Mouse (Mus musculus): ENCODE results near the gene Ccnb2. TPM values are rescaled to one million over a fixed set of nuclear protein-coding genes. Genes with fewer than 3 reads are reported as not detected.
A peak's percentile ranks its signal among the peaks of the same experiment; 100 is the strongest.
"Not testable (repeated sequence)": the region's sequence is repeated elsewhere in the genome, so short reads cannot be mapped to it uniquely, and the experiment has no call there.

Ccnb2 gene
- polyA plus RNA-seq (2015; fragmentation: Nextera tagmentation; extraction: Ambion mirVana), result 148 and 156 TPM in 2 replicates

GRCm38 (mm10) chr9:70421257-70422056, at the start of gene Ccnb2:
Ccnb2 (minus strand) TSS chr9:70421547.
- Histone ChIP-seq H3K9me3 (no peaks in the 10 kb centered on the region), H3K36me3 (peaks cover 52% of the 10 kb centered on the region), H3K4me3 (peak within 1 kb of the TSS; percentile 82), H3K9ac (peak within 1 kb of the TSS; percentile 92), H3K4me1 (peaks cover 22% of the 10 kb centered on the region), H3K27me3 (replicated peaks) (no peaks in the 10 kb centered on the region), H3K27ac (replicated peaks) (peak within 1 kb of the TSS; percentile 65), H3K4me2 (peak within 1 kb of the TSS; percentile 93)
- peak; percentile 91; the same call in 1 of the 2 replicates for ATAC-seq (ENCODE audit: extremely low read depth, insufficient number of reproducible peaks, low FRiP score, low TSS enrichment)
- WGBS, result 2% methylated on average over 39 of the region's 45 CpGs

GRCm38 (mm10) chr9:70463091-70463490, 41.7 kb upstream of the Ccnb2 start:
- H3K27ac ChIP-seq (replicated peaks); H3K9me3 ChIP-seq; H3K9ac ChIP-seq; H3K4me2 ChIP-seq; H3K4me3 ChIP-seq; H3K27me3 ChIP-seq (replicated peaks); ATAC-seq (ENCODE audit: extremely low read depth, insufficient number of reproducible peaks, low FRiP score, low TSS enrichment); H3K4me1 ChIP-seq: not testable (repeated sequence)
- peaks cover 35% of the 10 kb centered on the region for H3K36me3 ChIP-seq
- 93% methylated on average over 13 of the region's 13 CpGs for WGBS

DNA sequence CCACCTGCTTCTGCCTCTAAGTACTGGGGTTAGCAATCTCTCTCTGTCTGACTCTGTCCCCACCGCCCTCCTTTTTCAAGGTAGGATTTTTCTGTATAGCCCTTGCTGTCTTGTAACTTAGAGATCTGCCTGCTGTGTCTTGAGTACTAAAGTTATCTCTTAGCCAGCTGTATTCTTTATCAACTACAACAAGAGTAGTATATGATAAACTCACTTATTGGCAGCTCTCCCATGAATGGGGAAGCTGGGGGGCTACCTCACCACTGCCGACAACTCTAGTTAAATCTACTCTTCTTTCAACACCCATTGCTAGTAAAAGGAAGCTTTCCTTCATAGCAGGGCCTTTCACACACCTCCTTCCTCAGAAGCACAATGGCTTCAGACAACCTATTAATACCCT, 31.0 kb upstream of the Ccnb2 start:
- H3K4me3 ChIP-seq, result no peak overlapping the region
- ATAC-seq (ENCODE audit: extremely low read depth, insufficient number of reproducible peaks, low FRiP score, low TSS enrichment), result no peak
- H3K9ac ChIP-seq, result no peak overlapping the region
- H3K27me3 ChIP-seq (replicated peaks), result no peaks in the 10 kb centered on the region
- WGBS, result 50% methylated on average over 2 of the region's 2 CpGs
- no peaks in the 10 kb centered on the region for H3K9me3 ChIP-seq
- no peak overlapping the region for H3K27ac ChIP-seq (replicated peaks)
- no peak overlapping the region for H3K4me2 ChIP-seq
- peaks cover 12% of the 10 kb centered on the region for H3K4me1 ChIP-seq
- H3K36me3 ChIP-seq, result peaks cover 81% of the 10 kb centered on the region

- Histone ChIP-seq H3K36me3 (peaks cover 83% of the 10 kb centered on the region), H3K9me3 (no peaks in the 10 kb centered on the region), H3K4me2 (no peak overlapping the region), H3K9ac (no peak overlapping the region), H3K4me3 (no peak overlapping the region), H3K27me3 (replicated peaks) (no peaks in the 10 kb centered on the region), H3K27ac (replicated peaks) (no peak overlapping the region), H3K4me1 (peaks cover 12% of the 10 kb centered on the region)
- 92% methylated on average over 5 of the region's 5 CpGs for WGBS
- no peak for ATAC-seq (ENCODE audit: extremely low read depth, insufficient number of reproducible peaks, low FRiP score, low TSS enrichment)
Observed at GRCm38 (mm10) chr9:70449072-70449471, 27.7 kb upstream of the Ccnb2 start.

- no peak overlapping the region for H3K4me3 ChIP-seq
- H3K36me3 ChIP-seq, result peaks cover 91% of the 10 kb centered on the region
- H3K27me3 ChIP-seq (replicated peaks), result no peaks in the 10 kb centered on the region
- ATAC-seq (ENCODE audit: extremely low read depth, insufficient number of reproducible peaks, low FRiP score, low TSS enrichment), result no peak
- H3K27ac ChIP-seq (replicated peaks), result no peak overlapping the region
- WGBS, result 77% methylated on average over 4 of the region's 4 CpGs
- no peaks in the 10 kb centered on the region for H3K9me3 ChIP-seq
- no peak overlapping the region for H3K9ac ChIP-seq
- H3K4me2 ChIP-seq, result no peak overlapping the region
- peaks cover 3% of the 10 kb centered on the region; the same call in 1 of the 2 replicates for H3K4me1 ChIP-seq
Observed at GRCm38 (mm10) chr9:70439959-70440358, 18.6 kb upstream of the Ccnb2 start.

DNA sequence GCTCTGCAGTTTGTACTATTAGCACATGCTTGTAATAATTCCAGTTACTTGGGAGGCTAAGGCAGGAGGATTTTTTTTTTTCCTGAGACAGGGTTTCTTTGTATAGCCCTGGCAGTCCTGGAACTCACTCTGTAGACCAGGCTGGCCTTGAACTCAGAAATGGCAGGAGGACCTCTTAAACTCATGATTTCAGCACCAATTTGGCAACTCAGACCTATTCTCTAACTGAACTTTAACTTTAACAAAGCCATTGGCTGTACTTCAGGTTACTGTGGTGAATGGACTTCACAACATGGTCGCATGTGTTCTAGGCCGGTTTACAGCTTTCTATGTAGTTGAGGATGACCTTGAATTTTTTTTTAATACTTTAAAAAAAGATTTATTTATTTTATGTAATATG, 1.3 kb upstream of the Ccnb2 start:
- H3K4me2 ChIP-seq, result no peak overlapping the region
- peaks cover 52% of the 10 kb centered on the region for H3K36me3 ChIP-seq

DNA sequence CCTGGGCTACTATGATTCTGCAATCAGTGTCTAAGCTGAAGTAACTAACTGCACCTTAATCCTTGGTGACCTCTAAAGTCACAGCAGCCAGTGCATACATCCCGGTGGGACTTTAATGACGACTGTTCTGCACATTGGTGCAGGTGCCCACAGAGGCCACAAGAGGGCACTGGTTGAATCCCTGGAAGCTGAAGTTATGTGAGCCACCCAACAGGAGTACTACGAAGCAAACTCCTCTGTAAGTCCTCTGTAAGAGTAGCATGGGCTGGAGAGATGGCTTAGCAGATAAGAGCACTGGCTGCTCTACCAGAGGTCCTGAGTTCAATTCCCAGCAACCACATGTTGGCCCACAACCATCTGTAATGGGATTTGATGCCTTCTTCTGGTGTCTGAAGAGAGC, 4.9 kb downstream of the Ccnb2 start:
- ATAC-seq (ENCODE audit: extremely low read depth, insufficient number of reproducible peaks, low FRiP score, low TSS enrichment), result no peak
- no peaks in the 10 kb centered on the region for H3K27me3 ChIP-seq (replicated peaks)
- peaks cover 19% of the 10 kb centered on the region for H3K4me1 ChIP-seq
- peaks cover 78% of the 10 kb centered on the region for H3K36me3 ChIP-seq
- no peak overlapping the region for H3K4me3 ChIP-seq
- WGBS, result 75% methylated on average over 3 of the region's 3 CpGs
- no peak overlapping the region for H3K27ac ChIP-seq (replicated peaks)
- H3K4me2 ChIP-seq, result no peak overlapping the region
- no peak overlapping the region for H3K9ac ChIP-seq
- no peaks in the 10 kb centered on the region for H3K9me3 ChIP-seq

More for the DNA sequence above, 1.3 kb upstream of the Ccnb2 start:
- peaks cover 22% of the 10 kb centered on the region for H3K4me1 ChIP-seq
- no peak overlapping the region for H3K27ac ChIP-seq (replicated peaks)
- no peaks in the 10 kb centered on the region for H3K27me3 ChIP-seq (replicated peaks)
- no peak overlapping the region for H3K9ac ChIP-seq
- no peaks in the 10 kb centered on the region for H3K9me3 ChIP-seq
- 94% methylated on average over 2 of the region's 2 CpGs for WGBS
- H3K4me3 ChIP-seq, result no peak overlapping the region
- no peak for ATAC-seq (ENCODE audit: extremely low read depth, insufficient number of reproducible peaks, low FRiP score, low TSS enrichment)

GRCm38 (mm10) chr9:70413038-70413437, 8.3 kb downstream of the Ccnb2 start:
- Histone ChIP-seq H3K27me3 (replicated peaks) (no peaks in the 10 kb centered on the region), H3K4me1 (no peaks in the 10 kb centered on the region), H3K36me3 (peaks cover 99% of the 10 kb centered on the region), H3K4me3 (no peak overlapping the region), H3K9me3 (no peaks in the 10 kb centered on the region), H3K4me2 (no peak overlapping the region), H3K27ac (replicated peaks) (no peak overlapping the region), H3K9ac (no peak overlapping the region)
- 88% methylated on average over 7 of the region's 7 CpGs for WGBS
- no peak for ATAC-seq (ENCODE audit: extremely low read depth, insufficient number of reproducible peaks, low FRiP score, low TSS enrichment)

- no peaks in the 10 kb centered on the region for H3K27me3 ChIP-seq (replicated peaks)
- H3K9me3 ChIP-seq, result no peaks in the 10 kb centered on the region
- 76% methylated on average over 11 of the region's 11 CpGs for WGBS
- no peak overlapping the region for H3K27ac ChIP-seq (replicated peaks)
- no peak overlapping the region for H3K9ac ChIP-seq
- H3K36me3 ChIP-seq, result peaks cover 99% of the 10 kb centered on the region
- no peak overlapping the region for H3K4me2 ChIP-seq
- no peak overlapping the region for H3K4me3 ChIP-seq
- ATAC-seq (ENCODE audit: extremely low read depth, insufficient number of reproducible peaks, low FRiP score, low TSS enrichment), result no peak
- no peaks in the 10 kb centered on the region for H3K4me1 ChIP-seq
Observed at GRCm38 (mm10) chr9:70410668-70411067, 10.7 kb downstream of the Ccnb2 start.

DNA sequence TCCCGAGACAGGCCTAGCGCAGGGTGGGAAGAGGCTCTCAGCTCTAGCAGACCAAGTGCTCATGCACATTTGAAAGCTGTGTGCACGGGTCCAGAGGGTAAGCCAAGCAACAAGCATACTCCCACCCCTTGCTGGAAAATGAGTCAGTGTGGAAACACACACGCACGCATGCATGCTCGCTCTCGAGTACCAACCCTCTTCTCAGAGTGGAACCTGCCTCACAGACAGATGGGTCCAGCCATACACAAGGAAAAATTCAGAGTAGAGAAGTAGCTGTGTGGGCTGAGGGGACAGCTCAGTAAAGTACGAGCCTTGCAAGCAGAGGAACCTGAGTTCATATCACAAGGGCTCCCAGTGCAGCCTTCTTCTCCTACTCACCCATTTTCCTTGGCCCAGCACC, 11.6 kb downstream of the Ccnb2 start:
- no peak for ATAC-seq (ENCODE audit: extremely low read depth, insufficient number of reproducible peaks, low FRiP score, low TSS enrichment)
- 91% methylated on average over 8 of the region's 8 CpGs for WGBS
- Histone ChIP-seq H3K4me2 (no peak overlapping the region), H3K9me3 (no peaks in the 10 kb centered on the region), H3K36me3 (peaks cover 89% of the 10 kb centered on the region), H3K27me3 (replicated peaks) (no peaks in the 10 kb centered on the region), H3K4me1 (no peaks in the 10 kb centered on the region), H3K9ac (no peak overlapping the region), H3K27ac (replicated peaks) (no peak overlapping the region), H3K4me3 (no peak overlapping the region)

DNA sequence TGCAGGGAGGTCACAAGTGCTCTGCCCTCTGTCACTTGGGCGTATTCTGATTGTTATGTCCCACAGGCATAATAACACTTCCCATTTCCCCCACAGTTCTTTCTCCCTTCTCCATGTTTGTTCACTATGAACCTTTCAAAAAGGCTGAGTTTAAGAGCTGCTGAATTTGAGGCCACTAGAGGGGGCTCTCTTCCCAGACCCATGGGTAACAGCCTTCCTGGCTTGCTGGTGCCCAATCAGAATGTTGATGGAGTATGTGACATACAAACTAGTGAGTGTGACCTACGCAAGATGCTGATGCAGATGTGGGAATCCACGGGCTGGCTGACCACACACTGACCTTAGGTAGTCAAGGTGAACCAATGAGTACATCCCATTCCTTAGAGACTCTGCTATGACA, 12.6 kb downstream of the Ccnb2 start:
- no peak overlapping the region for H3K4me3 ChIP-seq
- H3K36me3 ChIP-seq, result peaks cover 80% of the 10 kb centered on the region
- H3K27me3 ChIP-seq (replicated peaks), result no peaks in the 10 kb centered on the region
- H3K4me2 ChIP-seq, result no peak overlapping the region
- H3K4me1 ChIP-seq, result no peaks in the 10 kb centered on the region
- no peak for ATAC-seq (ENCODE audit: extremely low read depth, insufficient number of reproducible peaks, low FRiP score, low TSS enrichment)
- no peak overlapping the region for H3K9ac ChIP-seq
- H3K9me3 ChIP-seq, result no peaks in the 10 kb centered on the region
- 83% methylated on average over 3 of the region's 3 CpGs for WGBS
- H3K27ac ChIP-seq (replicated peaks), result no peak overlapping the region

GRCm38 (mm10) chr9:70406596-70406995, 14.8 kb downstream of the Ccnb2 start:
- no peaks in the 10 kb centered on the region for H3K4me1 ChIP-seq
- H3K36me3 ChIP-seq, result peaks cover 60% of the 10 kb centered on the region
- H3K27ac ChIP-seq (replicated peaks), result no peak overlapping the region
- no peak overlapping the region for H3K4me3 ChIP-seq
- H3K9me3 ChIP-seq, result no peaks in the 10 kb centered on the region
- no peak overlapping the region for H3K4me2 ChIP-seq
- ATAC-seq (ENCODE audit: extremely low read depth, insufficient number of reproducible peaks, low FRiP score, low TSS enrichment), result no peak
- no peaks in the 10 kb centered on the region for H3K27me3 ChIP-seq (replicated peaks)
- 80% methylated on average over 3 of the region's 3 CpGs for WGBS
- no peak overlapping the region for H3K9ac ChIP-seq
